Mouse (Mus musculus) thymus, adult 2 months (tissue): ENCODE measurements around the gene Dop1b.

Experiments
- CTCF ChIP-seq: fragments of 200-500 bp; IDR thresholded peaks from 2 replicates; pipeline ENCODE4 v1.5.1; 2012; ENCODE audit warnings: mild to moderate bottlenecking, control low read depth, low read length, moderate library complexity, borderline replicate concordance; ENCODE audit not compliant: control insufficient read depth, poor library complexity, insufficient read depth; ENCODE audit errors: extremely low read depth
- POLR2A ChIP-seq: fragments of 200-500 bp; IDR thresholded peaks from 2 replicates; pipeline ENCODE4 v1.6.1; 2012; ENCODE audit warnings: mild to moderate bottlenecking, low read length, control low read depth, moderate library complexity; ENCODE audit not compliant: control insufficient read depth, poor library complexity, insufficient read depth; ENCODE audit errors: extremely low read depth

- TF ChIP-seq CTCF: no peak
- TF ChIP-seq POLR2A: no peak
These were observed 104.4 kb downstream of the Dop1b start for GRCm38 (mm10) chr16:93815856-93816736.
